Mouse (Mus musculus) CH12.LX (cell line): ENCODE measurements at regions not wholly inside any gene's neighbourhood (a gene's known extent, or its start where the extent isn't known, plus 50 kb on each side); places are given as distances from the start of the nearest gene placed in this dataset.

Experiments
- MXI1 ChIP-seq: IDR thresholded peaks from 2 replicates; pipeline ENCODE4 v1.6.1; 2011; ENCODE audit warnings: mild to moderate bottlenecking, low read depth, low read length, improper control_type of control experiment
- POLR2AphosphoS2 ChIP-seq: IDR thresholded peaks from 2 replicates; pipeline ENCODE4 v1.6.1; 2011; ENCODE audit warnings: low read depth, low read length, improper control_type of control experiment
- USF2 ChIP-seq: conservative IDR thresholded peaks from 2 replicates; pipeline ENCODE4 v1.6.1; 2011; ENCODE audit warnings: low read depth, low read length, improper control_type of control experiment
- ZKSCAN1 ChIP-seq: IDR thresholded peaks from 2 replicates; pipeline ENCODE4 v1.6.1; 2012; ENCODE audit warnings: low read depth, inconsistent platforms, low read length, improper control_type of control experiment, borderline replicate concordance

DNA sequence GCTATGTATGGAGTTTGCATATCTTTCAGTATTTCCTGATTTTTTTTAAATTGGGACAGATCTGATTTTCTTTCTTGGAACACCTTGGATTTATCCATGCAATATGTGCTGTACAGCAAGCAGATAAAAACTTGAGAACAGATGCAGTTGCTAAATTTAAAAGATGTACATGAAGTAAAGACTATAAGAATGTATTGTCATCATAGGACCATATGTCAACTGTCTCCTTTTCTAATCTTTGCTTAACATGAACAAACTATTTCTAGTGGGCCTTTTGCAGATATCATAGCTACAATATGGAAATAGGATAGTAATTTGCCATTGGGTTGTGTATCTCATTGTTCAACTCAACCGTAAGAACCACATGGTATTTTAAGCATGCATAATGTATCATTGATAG is 435.7 kb downstream of the Bmp2 start:
- TF ChIP-seq ZKSCAN1: no peak
- no peak for TF ChIP-seq POLR2AphosphoS2
- TF ChIP-seq MXI1: no peak
- TF ChIP-seq USF2: no peak
